15 mouse cellular contexts compared by ENCODE assay signal in genomic region chr2:32524536-32525031, GRCm38 (mm10). TPM values are rescaled to one million over a fixed set of nuclear protein-coding genes. Genes with fewer than 3 reads are reported as not detected.
DNase-seq lines count a peak whose midpoint lies in the region; TF ChIP-seq lines count a peak whose summit lies in the region.
"Had no signal": no experiment of that assay in that cellular context is flagged by ENCODE, and none has a peak within 500 bp of the region (broad histone marks: within the 10 kb centered on the region; RNA-seq: fewer than 3 reads in every experiment).

No protein-coding gene starts in this region.

- TF ChIP-seq POLR2A in liver, adult 2 months (IDR thresholded peaks at IDR 0.05; ENCODE audit: extremely low read depth, insufficient read depth, low read length) = no peak
- TF ChIP-seq POLR2A in ES-Bruce4 (IDR thresholded peaks at IDR 0.05; ENCODE audit: insufficient read depth, low read length) = no peak

- peaks cover 30% of the 10 kb centered on the region for H3K4me1 ChIP-seq in liver, adult 2 months (ENCODE audit: control insufficient read depth, insufficient read depth, low read length)
- peaks cover 2% of the 10 kb centered on the region for H3K4me1 ChIP-seq in ES-Bruce4 (ENCODE audit: control insufficient read depth, insufficient read depth, low read length)

- H3K27ac ChIP-seq in liver, adult 2 months (replicated peaks; ENCODE audit: insufficient read depth, low read depth, low read length) = peak overlapping the region; percentile 51
- no peak overlapping the region for H3K27ac ChIP-seq in ES-Bruce4 (ENCODE audit: insufficient read depth, low read length)

- no peaks in the 10 kb centered on the region for H3K27me3 ChIP-seq in liver, adult 2 months (ENCODE audit: control insufficient read depth, insufficient read depth, low read length)
- no peaks in the 10 kb centered on the region for H3K27me3 ChIP-seq in ES-Bruce4 (ENCODE audit: control insufficient read depth, insufficient read depth, low read length, poor library complexity, severe bottlenecking)

- no peak overlapping the region for H3K4me3 ChIP-seq in liver, adult 2 months (ENCODE audit: insufficient read depth, low read depth, low read length)
- peak overlapping the region; percentile 25 for H3K4me3 ChIP-seq in ES-Bruce4 (ENCODE audit: low read depth, low read length)
- H3K4me3 ChIP-seq: limb, embryonic 10.5 days had no signal

- H3K9ac ChIP-seq in liver, adult 2 months (ENCODE audit: low read depth, low read length) = no peak overlapping the region; the same call in 1 of the 2 replicates
- no peak overlapping the region for H3K9ac ChIP-seq in ES-Bruce4 (ENCODE audit: low read depth, poor library complexity, severe bottlenecking)

- no peaks in the 10 kb centered on the region for H3K9me3 ChIP-seq in ES-Bruce4 (replicated peaks; ENCODE audit: control insufficient read depth, insufficient read depth, low read length, poor library complexity, severe bottlenecking)
- H3K9me3 ChIP-seq: limb, embryonic 10.5 days had no signal

- intact Hi-C loops in left cerebral cortex, postnatal 4 days (cut with DNase I) = no loop called here

- 30% methylated on average over 13 of the region's 13 CpGs for WGBS in liver, adult 2 months

- no peak for TF ChIP-seq CTCF in liver, adult 2 months (IDR thresholded peaks at IDR 0.05; ENCODE audit: low read depth, low read length)
- TF ChIP-seq CTCF in ES-Bruce4 (IDR thresholded peaks at IDR 0.05; ENCODE audit: low read depth, low read length) = no peak

- H3K79me2 ChIP-seq in liver, adult 2 months (ENCODE audit: control insufficient read depth, insufficient read depth, low read length) = no peaks in the 10 kb centered on the region

- DNase-seq in liver, adult 2 months (ENCODE audit: extremely low read depth, low read depth, low spot score) = peak; percentile 83
- no peak for DNase-seq in liver
- DNase-seq in kidney, adult 8-10 months = peak; percentile 85 to 95
- DNase-seq in lung, postnatal 36 days = peak; percentile 76
- no peak for DNase-seq in left cerebral cortex, postnatal 4 days
- DNase-seq in ovary, adult 18-20 months (ENCODE audit: low spot score) = no peak
- DNase-seq: cerebellum, adult 18-20 months; heart, postnatal 14 days had no signal

- H3K36me3 ChIP-seq in liver, adult 2 months (ENCODE audit: control insufficient read depth, insufficient read depth, low read length) = no peaks in the 10 kb centered on the region
- no peaks in the 10 kb centered on the region for H3K36me3 ChIP-seq in ES-Bruce4 (ENCODE audit: control insufficient read depth, insufficient read depth, low read length, poor library complexity, severe bottlenecking)
- H3K36me3 ChIP-seq: limb, embryonic 10.5 days had no signal

- TF ChIP-seq EP300 in ES-Bruce4 (IDR thresholded peaks at IDR 0.05; ENCODE audit: insufficient read depth, low read depth, low read length) = no peak

RNA-seq across cellular contexts. Expression of gene Fam102a, which starts 10.5 kb away (rescaled TPM):
- total RNA-seq in liver, adult 2 months (2014; rRNA removed) = 7.0 and 7.2 TPM in 2 replicates
- polyA plus RNA-seq in liver, adult 2 months (2012; rRNA removed) = 10.5 and 11.0 TPM in 2 replicates
- 12.2 and 16.5 TPM in 2 replicates for polyA plus RNA-seq in ES-Bruce4 (2011; ENCODE audit: insufficient read depth, insufficient read length, low read depth, missing spikeins)
- total RNA-seq in left cerebral cortex, postnatal 4 days (2021) = 10 to 100 TPM; 18.8 to 20.1 TPM

RNA-seq across cellular contexts. Expression of gene Dpm2, which starts 46.1 kb away (rescaled TPM):
- 6.5 and 8.4 TPM in 2 replicates for total RNA-seq in liver, adult 2 months (2014; rRNA removed)
- polyA plus RNA-seq in liver, adult 2 months (2012; rRNA removed) = 73.7 and 104 TPM in 2 replicates
- 35.1 and 41.7 TPM in 2 replicates for polyA plus RNA-seq in ES-Bruce4 (2011; ENCODE audit: insufficient read depth, insufficient read length, low read depth, missing spikeins)
- 10 to 100 TPM; 74.3 to 76.8 TPM for total RNA-seq in left cerebral cortex, postnatal 4 days (2021)

RNA-seq across cellular contexts. Expression of gene Pip5kl1, which starts 50.0 kb away (rescaled TPM):
- not detected in 2 replicates for total RNA-seq in liver, adult 2 months (2014; rRNA removed)
- polyA plus RNA-seq in liver, adult 2 months (2012; rRNA removed) = not detected in 2 replicates
- polyA plus RNA-seq in ES-Bruce4 (2011; ENCODE audit: insufficient read depth, insufficient read length, low read depth, missing spikeins) = 1.8 and 4.1 TPM in 2 replicates
- 10 to 100 TPM in 1 of 2 experiments, 1 to 10 TPM in 1; 9.4 to 11.5 TPM for total RNA-seq in left cerebral cortex, postnatal 4 days (2021)
- total RNA-seq: granulocyte monocyte progenitor cell, adult 5-6 weeks; heart, postnatal 14 days; megakaryocyte progenitor cell, adult 5-6 weeks had no signal
- polyA plus RNA-seq: activated CD4-positive, CD25-positive, alpha-beta regulatory T cell, adult 4 months had no signal

RNA-seq across cellular contexts. Expression of gene 9430097D07Rik, which starts 50.9 kb away (rescaled TPM):
- not detected in 2 replicates for total RNA-seq in liver, adult 2 months (2014; rRNA removed)
- not detected in 2 replicates for polyA plus RNA-seq in liver, adult 2 months (2012; rRNA removed)
- 0.44 TPM in 1 of 2 replicates, not detected in the other for polyA plus RNA-seq in ES-Bruce4 (2011; ENCODE audit: insufficient read depth, insufficient read length, low read depth, missing spikeins)
- total RNA-seq in left cerebral cortex, postnatal 4 days (2021) = under 1 TPM; 0.62 to 0.84 TPM
- total RNA-seq: granulocyte monocyte progenitor cell, adult 5-6 weeks; heart, postnatal 14 days; megakaryocyte progenitor cell, adult 5-6 weeks; neutrophil, adult 5-6 weeks had no signal
- polyA plus RNA-seq: activated CD4-positive, CD25-positive, alpha-beta regulatory T cell, adult 4 months; urinary bladder, adult 2 months had no signal

Comparison
In these comparisons a context has a peak if more than half of its experiments do, and no peak if none do; other contexts are left out.
1. DNase-seq: peak in liver, adult 2 months (single experiment), kidney, adult 8-10 months (2 of 2) and lung, postnatal 36 days (single experiment); none in liver (single experiment), left cerebral cortex, postnatal 4 days (single experiment) and ovary, adult 18-20 months (single experiment).
2. RNA of gene Pip5kl1, which starts 50.0 kb away (total RNA-seq): 9.4 to 11.5 TPM in left cerebral cortex, postnatal 4 days; not detected in liver, adult 2 months; every median in the first group is over 10 times any median in the second.